Mouse (Mus musculus) kidney, adult 2 months (tissue): ENCODE measurements around the gene Magi2.

Experiments used
- CTCF ChIP-seq: fragments of 200-500 bp; conservative IDR thresholded peaks from 2 replicates; pipeline ENCODE4 v1.5.1; 2011; ENCODE audit warnings: low read depth, mild to moderate bottlenecking, control low read depth, low read length, moderate library complexity, mixed read lengths; ENCODE audit not compliant: insufficient read depth, insufficient read length
- POLR2A ChIP-seq: fragments of 200-500 bp; IDR thresholded peaks from one replicate; pipeline ENCODE4 v1.6.1; 2011; ENCODE audit warnings: low read depth, low read length, control low read depth

DNA sequence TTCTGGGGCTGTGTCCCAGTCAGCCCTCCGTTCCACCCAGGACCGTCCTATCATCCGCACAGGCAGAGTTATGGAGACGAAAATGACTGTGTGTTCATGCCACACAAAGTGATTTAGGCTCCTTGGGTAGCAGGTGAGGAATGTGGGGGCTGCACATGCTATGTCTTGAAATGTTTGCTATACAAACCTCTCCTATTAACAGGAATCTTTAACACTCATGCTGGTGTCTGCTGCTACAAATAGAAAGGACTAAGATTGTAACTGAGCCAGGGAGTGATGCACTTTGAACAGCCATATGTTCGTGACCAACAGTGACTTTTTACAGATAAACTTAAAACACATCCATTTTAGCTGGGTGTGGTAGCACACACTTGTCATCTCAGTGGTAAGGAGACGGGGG, 772.6 kb downstream of the Magi2 start:
- TF ChIP-seq POLR2A (no peak), CTCF (no peak)
